Mouse (Mus musculus) kidney, postnatal 25 days (tissue): ENCODE measurements at regions not wholly inside any gene's neighbourhood (a gene's known extent, or its start where the extent isn't known, plus 50 kb on each side); places are given as distances from the start of the nearest gene placed in this dataset.

Experiments
- DNase-seq, 2 experiments: peaks; one replicate each; pipeline ENCODE4 v3.0.0; 2021; ENCODE audit warnings: mixed read lengths in 2 of 2

DNA sequence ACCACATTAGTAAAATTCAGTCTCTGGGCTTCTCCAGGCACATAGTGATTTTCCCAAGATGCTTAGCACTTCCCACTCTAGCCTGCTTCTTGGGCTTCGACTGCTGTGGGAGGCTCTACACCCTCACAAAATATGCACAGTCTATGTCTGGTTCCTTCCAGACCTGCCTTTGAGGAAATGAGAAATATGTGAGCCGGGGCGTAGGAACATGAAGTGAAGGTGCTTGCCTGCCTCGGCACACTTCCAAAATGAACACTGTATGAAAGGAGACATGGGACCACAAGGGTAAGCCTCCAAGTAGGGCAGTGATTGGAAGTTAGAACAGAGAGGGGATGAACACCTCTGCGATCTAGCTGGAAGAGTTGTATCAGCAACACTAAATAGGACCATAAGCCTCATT is 54.5 kb downstream of the Gm10260 start:
- no peak for DNase-seq

DNA sequence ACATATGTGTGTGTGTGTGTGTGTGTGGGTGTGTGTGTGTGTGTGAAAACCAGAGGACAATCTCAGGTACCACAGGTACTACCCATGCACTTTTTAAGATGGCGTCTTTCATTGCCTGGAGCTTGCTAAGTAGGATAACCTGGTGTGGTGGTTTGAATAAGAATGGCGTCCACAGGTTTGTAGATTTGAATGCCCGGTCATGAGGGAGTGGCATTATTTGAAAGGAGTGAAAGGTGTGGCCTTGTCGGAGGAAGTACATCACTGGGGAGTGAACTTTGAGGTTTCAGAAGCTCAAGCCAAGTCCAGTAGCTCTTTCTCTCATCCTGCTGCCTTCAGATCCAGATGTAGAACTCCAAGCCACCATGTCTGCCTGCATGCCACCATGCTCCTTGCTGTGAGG is 55.9 kb downstream of the Gm10260 start:
- DNase-seq: no peak

DNA sequence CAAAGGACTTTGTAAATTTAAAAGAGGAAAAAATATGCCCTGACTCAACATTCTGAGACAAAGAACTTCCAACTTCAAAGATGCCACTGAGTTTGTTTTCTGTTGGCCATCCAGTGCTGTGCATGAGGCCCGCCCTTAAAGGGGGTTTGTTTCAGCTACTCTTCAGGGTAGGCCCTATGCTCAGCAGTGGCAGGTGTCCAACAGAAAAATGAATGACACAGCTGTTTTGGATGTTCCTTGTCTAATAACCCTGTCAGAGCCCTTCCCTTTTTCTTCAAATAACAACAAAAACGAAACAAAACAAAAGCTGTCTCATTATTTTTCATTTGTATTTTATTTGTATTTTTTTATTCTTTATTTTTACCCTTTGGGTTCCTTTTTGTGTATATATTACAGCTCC is 61.5 kb downstream of the Gm10260 start:
- DNase-seq: no peak

DNA sequence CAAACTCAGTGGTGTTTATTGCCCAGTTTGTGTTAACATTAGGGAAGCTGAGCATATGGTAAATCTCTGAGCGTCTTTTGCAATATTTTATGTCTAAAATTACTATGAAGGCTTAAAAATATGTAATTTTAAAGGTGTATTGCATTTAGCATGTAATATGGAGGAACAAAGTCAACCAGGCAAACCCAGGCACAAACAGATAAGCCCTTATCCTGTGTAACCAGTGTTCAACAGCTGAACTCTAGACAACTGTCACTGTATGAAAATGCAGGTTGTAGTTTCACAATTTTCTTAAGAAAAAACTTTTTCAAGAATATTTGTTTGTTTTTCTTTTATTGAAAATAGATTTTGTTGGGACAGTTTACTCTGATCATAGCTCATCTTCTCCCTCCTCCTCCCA is 62.1 kb downstream of the Gm10260 start:
- no peak for DNase-seq

DNA sequence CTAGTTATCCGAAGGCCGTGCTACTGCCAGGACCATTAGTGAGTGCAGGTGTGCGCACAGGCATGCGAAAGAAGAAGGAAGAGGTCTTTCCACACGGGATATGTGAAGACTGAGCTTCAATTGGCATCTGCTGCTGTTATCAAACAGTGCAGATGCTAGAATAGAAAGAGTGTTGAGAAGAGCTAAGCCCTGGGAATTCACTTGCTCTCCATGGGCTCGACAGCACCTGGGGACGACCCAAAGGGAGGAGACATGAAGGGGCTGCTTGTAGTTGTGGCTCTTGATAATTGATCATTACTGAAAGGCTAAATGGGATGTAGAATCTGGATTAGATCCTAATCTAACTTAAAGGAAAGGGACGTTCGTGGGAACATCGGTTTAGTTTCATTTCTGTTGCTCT is 63.2 kb downstream of the Gm10260 start:
- DNase-seq: no peak

DNA sequence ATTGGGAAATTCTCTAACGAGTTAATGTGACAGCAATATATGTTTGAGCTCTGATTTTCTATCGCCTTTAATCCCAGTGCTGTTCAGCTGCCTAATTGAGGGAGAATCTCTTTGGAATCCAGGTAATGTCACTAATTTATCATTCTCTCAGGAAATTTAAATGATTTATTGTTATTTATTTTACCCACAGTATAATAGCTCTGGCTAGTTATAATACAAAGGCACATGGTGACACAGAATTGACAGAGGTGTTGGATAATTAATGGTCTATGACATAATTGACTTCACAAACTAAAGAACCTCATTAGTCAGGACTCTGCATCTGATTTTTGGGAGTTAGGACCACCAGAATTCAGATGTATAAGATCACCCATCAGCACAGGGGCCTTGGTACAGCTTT is 65.4 kb downstream of the Gm10260 start:
- DNase-seq: no peak

DNA sequence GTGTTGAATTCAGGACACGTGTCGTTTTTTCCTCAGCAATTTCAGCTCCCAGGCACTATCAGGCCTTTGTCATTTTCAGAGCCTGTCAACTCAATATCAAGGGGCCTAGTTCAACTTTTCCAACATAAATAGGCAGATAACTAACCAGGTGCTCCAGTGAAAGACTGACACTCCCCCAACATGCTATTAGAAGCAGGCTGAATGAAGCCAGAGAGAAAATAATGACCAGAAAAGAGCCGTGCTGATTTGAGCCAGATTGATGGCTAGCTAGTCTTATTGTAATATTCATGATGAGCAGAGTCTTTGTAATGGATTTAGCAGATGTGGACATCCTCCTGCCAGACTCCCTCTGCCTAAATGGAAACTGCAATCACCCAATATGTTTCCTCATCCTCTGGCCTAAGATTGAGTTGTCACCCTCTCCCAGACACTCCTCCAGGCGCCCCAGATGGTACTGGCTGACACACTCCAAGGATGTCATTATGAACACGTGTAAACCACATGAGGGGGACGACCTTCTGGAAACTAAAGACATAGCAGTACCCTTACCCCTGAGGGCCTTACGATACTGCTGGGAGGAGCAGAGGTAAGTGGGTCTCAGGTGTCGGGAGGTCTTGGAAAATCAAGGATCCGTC is 66.0 kb downstream of the Gm10260 start:
- DNase-seq: no peak

DNA sequence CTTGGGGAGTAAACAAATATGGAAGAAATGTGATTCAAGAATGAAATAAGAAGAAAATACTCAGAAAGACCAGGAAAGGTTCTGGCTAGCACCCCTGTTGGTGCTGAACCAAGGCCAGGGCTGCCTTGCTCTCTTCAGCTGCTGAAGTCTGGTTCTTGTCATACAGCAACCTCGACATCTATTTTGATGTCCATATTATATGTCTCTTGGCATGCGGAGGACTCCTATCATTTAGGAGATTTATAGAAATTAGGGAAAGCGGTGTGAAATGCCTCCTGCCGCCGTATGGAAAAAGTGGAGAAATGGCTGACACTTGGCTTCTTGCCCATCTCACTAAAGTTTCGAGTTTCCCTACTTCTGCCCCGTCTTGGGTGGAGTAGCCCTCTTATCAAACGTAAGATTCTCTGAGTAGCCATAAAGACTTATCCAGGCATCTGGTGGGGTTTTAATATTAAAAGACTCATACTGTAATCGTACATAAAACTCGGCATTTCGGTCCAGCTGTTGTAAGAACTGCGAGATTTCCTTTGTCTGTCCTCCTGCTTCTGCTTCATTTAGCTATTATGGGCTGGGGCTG is 72.0 kb downstream of the Gm10260 start:
- DNase-seq: no peak

DNA sequence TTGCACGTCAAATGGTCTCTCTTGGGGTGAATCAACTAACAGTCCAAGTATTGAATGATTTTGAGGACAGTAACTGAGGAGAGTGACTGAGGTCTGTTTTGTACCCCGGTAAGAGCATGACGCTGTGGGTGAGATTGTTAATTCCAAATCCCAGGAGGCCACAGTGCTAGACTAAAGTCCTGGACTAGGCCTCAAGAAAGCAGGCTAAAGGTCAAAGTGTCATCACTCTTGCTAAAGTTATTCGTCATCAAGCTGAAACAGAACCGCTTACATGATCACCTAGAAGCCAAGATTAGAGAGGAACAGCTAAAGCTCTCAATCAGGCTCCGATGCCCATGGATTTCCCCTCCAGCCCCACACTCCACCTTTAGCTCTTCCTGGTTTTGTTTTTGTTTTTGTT is 76.6 kb downstream of the Gm10260 start:
- no peak for DNase-seq

DNA sequence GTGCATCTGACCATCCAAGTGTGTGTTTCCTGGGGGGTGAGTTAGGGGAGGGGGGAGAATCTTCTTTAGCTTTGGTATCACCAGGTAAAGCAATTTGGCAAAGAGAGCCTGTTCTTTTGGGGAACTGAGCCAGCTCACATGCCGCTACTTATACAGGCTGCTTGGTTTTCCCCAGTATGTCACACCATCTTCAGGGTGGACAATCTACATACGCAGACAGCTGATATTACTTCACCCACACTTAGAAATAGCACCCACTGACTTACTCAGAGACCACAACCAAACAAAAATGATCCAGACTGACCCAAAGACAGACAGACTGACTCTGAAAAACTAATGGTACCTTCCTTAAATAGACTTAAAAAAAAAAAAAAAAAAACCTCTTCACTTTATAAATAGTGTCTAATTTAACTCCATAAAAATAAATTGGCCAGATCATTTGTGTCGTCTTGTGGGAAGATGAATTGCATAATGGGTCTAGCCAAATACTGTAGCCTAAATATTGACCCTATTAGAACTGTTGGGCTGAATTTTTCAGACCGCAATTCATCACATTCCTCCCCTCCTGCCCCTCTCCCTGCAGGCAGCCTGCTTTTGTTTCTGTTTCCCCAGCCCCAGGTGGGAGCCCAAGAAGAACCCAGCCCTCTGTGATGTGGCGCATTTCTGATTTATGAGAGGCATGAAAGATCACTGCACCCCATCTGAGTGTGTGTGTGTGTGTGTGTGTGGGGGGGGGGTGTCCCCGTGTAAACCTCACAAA is 79.0 kb downstream of the Gm10260 start:
- DNase-seq: no peak

DNA sequence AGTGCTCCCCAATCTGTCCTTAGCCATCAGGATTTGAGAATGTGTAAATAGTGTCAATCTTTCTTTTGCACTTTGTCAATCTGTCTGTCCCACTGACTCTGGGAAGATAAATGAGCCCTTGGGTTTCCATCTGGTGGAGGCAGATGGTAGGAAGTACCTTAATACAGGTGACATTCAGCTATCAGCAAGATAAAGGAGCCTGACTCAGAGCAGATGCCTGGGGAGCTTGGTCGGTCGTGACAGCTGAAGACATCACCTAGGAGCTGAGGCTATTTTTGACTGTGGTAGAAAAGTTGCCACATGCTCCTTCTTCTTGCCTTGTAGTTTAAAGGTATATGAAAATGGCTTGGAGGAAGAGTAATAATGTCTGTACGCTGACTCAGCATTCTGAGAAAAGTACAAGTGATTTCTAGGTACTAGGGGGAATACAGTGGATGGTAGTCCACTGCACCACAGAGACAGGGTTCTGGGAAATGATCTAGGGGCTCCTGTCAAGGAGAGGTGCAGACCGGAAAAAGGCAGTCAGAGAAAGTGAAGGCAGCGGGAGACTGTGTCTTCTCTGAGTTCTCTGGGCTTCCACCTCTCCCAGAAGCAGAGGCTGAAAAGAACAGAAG is 80.0 kb downstream of the Gm10260 start:
- no peak for DNase-seq

DNA sequence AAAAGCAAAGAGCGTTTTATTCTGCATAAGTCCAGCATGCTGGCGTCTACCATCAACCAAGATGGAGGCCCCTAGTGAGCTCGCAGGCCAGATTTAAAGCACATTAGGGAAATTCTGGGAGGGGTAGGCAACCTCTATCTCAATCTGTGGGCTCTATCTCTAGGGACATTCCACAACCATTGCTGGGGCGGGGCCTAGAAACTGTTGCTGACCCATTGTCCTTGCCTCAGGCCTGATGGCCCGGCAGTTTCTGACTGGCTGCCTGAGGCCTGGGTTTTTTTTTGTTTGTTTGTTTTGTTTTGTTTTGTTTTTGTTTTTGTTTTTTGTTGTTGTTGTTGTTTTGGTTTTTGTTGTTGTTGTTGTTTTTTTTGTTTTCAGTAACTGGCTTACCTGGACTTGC is 81.4 kb downstream of the Gm10260 start:
- no peak for DNase-seq

DNA sequence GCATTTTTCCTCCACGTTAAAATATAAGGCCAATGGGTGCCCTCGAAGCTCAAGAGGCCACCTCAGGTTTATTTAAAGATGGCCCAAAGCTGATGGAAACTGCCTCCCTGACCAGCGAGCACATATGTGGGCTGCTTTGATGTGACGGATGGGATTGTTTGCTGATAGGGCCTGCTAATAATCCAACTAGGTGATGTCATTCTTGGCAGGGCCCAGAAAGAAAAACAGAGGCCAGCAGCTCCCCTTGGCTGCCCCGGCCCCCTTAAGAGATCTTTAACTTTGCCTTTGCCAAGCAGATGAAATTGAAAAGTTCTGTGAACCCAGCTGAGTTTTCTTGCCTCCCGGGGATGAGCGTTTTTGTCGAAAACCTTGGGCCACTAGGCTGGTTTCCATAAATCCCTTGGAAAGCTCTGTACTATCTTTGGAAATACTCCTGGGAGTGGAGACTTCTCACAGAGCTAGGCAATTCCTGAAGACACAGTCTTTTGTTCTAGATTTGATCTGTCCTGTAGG is 83.8 kb downstream of the Gm10260 start:
- no peak for DNase-seq

DNA sequence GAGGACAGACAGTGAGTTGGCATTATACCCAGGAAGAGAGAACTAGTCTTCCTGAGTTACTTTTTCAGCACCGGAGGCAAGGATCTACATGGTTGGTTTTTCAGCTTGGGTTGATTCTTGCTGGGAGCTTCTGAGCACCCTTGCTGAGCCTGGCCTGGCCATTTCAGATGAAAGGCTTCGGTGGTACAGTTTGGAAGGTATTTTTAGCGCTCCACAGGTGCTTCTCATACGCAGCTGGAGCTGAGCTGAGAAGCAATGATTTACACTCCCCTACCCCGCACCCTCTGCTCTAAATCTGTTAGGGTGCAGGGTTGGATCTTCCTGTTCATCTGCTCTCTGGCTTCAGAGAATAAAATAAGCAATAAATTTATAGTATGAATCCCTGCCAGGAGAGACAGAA is 87.3 kb downstream of the Gm10260 start:
- no peak for DNase-seq

DNA sequence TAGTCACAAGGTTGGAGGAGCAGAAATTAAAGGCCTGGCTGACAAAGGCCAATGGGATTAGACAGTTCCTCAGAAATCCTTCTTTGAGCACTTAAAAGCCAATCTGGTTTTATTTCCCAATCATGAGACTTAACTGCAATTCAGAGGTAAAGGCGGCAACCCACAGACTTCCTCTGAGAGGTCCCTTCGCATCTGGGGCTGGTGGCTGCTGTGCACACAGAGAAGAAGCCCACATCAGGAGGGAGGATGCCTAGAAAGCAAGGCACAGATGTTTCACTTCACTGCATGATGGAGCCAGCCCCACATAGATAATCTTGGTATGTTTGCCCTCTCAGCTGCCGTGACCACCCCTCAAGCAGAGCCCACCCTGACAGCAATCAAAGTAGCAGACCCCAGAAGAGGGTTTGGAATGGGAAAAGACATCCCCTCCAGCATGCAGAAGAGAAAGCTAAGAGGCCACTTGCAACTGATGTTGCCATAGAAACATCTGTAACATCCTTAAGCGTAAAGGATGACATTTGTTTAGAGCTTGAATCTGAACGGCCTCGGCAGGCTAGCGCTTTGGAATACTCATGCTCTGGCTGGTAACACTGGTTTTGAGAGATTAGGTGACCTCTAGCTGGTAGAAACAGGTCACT is 88.3 kb downstream of the Gm10260 start:
- DNase-seq: no peak

DNA sequence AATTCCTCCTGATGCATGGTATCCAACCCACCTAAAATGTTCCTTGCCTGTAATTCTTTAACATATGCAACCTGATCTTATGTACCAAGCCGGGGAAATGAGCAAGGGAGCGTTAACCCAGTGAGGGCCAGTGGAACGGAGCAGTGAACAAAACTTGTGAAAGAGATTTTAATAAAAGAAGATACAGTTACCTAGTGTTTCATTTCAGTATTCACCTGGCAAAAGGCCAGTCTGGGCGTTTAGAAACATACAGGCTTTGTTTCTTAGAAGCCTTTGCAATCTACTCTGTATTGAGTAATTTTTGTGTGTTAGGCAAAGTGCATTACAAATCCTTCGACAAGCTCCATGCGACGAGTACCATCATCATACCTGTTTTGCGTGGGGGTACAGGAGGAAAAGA is 91.1 kb downstream of the Gm10260 start:
- DNase-seq: no peak

DNA sequence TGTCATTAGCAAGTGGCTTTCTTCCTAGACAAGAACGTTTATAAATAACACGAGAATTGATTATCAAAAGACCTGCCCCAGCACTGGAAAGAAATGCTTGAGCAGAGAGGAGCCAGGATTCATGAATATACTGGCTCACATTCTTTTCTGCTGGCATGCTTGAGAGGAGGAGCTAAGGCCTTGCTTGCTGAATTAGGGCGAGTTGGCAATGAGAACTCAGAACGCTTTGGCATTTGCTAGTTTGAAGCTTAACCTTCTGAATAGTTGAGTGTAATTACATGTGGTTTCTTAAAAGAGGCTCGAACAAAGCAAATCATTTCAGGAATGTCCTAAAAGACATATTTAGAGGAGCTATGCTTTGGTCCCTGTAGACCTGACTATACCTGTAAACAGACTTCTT is 91.5 kb downstream of the Gm10260 start:
- no peak for DNase-seq

DNA sequence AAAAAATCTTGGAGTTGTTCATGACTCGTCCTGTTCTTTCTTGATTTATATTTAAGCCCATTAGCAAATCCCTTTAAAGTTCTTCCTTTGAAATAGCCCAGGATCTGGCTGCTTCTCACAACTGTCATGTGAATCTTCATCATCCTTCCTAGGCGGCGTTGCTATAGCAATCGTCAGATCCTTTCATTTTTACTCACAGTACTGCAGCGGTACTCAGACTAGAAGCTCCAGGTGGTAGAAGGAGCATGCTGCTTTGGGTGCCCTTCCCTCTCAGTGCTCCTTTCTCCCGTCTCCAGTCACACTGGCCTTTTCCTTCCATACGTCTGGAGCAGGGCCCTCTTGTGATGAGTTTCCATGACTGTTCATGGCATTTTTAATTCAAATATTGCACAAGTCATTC is 93.1 kb downstream of the Gm10260 start:
- DNase-seq: no peak

DNA sequence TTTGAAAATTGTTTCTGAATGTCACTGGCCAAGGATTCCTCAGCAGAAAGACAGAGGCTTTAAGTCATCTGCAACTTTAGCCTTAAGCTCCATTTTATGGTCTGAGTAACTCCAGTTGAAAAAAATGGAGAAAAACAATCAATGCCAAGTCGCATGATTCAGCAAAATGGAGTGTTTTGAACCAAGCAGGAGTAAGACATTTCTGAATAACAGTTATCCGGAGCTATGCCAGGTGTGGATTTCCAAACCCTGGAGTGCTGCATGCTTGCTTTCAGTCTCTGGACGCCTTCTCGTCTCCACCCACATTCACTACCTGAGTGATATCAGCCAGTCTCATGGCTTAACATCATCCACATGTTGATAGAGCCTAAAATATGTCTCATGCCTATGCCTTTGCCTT is 93.7 kb downstream of the Gm10260 start:
- DNase-seq: no peak

DNA sequence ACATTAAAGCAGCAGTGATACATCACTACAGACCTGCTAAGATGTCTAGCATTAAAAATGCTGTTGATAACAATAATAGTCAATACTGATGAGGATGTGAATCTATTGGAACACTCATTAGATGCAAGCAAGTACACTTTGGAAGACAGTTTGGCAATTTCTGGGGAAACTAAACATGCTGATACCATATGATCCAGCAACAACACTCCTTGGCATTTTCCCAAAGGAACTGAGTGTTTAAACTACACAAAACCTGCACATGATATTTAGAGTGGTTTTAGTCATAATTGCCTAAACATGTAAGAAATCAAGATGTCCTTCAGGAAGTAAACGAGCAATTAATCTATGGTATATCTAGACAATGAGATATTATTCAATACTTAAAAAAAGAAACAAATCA is 95.2 kb downstream of the Gm10260 start:
- DNase-seq: no peak

DNA sequence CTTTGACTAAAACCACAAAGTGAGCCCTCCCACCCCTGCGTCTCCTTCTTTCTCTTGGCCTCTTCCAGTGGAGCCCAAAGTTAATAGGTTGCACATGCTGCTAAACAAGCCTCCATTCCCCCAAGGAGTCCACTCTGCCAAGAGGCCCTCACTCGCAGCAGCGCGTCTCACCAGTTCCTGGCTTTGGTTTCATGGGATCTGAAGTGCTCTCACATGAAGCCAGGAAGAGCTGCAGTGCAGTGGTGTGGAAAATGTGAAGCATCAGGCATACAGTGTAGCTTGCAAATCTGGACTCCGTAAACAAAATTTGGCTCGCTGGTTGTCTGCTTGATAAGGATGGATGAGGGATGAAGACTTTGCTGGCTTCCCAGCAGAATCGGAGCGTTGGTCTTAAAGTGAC is 97.7 kb downstream of the Gm10260 start:
- peak in 1 of 2 experiments; percentile 46 for DNase-seq

DNA sequence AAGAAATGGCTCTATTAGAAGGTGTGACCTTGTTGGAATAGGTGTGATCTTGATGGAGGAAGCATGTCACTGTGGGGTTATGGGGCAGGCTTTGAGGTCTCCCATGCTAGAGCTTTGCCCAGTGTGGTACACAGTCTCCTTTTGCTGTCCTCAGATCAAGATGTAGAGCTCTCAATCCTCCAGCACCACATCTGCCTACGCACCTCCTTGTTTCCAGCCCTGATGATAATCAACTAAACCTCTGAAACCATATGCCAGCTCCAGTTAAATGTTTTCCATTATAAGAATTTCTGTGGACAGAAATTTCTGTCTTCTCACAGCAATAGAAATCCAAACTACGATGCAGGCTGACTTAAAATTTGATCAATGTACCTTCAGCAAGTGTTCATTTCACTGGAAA is 103.8 kb downstream of the Gm10260 start:
- DNase-seq: no peak

DNA sequence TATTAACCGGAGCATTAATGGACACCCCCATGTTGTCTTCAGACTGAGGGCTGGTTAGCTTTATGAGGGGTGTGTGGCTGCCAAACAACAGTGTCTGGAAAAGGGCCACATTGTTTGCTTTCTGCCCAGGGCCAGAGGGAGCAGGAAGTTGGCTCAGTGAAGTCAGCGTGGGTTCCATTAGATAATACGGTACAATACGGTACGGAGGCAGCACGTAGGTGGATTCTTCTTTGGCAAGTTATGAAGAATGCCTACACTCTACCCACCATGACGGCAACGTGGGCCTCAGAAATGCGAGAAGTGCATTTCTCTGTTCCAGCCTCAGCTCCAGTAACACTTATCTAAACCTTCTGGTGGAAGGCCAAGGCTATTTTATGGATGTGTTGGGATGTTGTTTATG is 108.2 kb downstream of the Gm10260 start:
- no peak for DNase-seq
